Comparison of ENCODE assay signal across 1 mouse cellular context in the genomic region with DNA sequence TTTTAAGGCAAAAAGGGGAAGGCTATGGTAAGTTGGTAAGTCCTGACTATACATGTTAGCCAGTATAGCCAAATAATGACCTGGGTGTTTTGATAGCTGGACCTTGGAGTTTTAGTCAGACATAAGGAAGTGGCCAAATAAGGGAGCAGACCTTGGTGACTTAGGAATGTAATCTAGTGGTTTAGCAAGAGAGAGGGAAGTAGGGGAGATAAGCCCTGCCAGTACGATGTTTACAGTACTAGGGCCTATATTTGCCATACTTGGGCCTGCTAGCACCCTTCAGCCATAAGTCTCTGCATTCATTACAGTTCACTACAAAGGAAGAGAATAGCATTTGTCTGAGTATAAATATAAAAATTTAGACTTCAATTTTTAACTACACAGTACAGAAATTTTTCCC.
TF ChIP-seq lines count a peak whose summit lies in the region.

No protein-coding gene starts in this region.

TF ChIP-seq in MEL, 35 proteins besides CTCF, POLR2A, EP300 and RAD21 (continued from another document):
- no peak for TF ChIP-seq RCOR1 (IDR thresholded peaks at IDR 0.05; ENCODE audit: low read depth, low read length)
- no peak for TF ChIP-seq MAX (IDR thresholded peaks at IDR 0.05; ENCODE audit: low read length)
- no peak for TF ChIP-seq CHD2 (IDR thresholded peaks at IDR 0.05; ENCODE audit: low read length)
